Mouse (Mus musculus) neural tube, embryonic 10.5 days (tissue): ENCODE measurements around the gene Mrtfa.

Experiments
- DNase-seq: peaks from one replicate; pipeline ENCODE4 v3.0.0-alpha.2; 2017; ENCODE audit warnings: low spot score; ENCODE audit errors: extremely low spot score

Mrtfa gene

DNA sequence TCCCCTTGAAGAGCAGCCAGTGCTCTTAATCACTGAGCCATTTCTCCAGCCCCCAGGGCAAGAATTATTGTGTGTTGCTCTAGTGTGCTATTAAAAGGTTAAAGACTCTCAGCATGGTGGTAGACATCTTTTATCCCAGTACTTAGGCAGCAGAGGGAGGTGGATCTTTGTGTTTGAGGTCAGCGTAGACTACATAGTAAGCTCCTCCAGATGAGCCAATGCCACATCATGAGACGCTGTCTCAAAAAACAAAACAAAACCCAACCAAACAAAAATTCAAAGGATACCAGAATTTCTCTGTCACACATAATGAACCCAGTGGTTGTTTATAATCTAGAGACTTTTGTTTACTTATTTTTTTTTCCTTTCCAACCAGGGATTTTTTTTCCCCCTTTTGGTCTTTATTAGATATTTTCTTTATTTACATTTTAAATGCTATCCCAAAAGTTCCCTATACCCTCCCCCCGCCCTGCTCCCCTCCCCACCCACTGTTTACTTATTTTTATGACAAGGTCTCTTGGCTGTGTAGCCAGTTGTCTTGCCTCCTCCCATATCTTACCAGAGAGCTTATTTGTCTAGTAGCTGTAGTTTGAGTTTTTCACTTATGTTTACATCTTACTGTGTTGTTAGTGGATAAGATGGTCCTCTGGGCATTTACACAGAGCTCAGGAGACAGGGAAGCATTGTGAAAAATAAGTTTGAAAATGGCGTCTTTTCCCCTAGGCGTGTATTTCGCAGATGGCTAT, 194.3 kb downstream of the Mrtfa start:
- no peak for DNase-seq

DNA sequence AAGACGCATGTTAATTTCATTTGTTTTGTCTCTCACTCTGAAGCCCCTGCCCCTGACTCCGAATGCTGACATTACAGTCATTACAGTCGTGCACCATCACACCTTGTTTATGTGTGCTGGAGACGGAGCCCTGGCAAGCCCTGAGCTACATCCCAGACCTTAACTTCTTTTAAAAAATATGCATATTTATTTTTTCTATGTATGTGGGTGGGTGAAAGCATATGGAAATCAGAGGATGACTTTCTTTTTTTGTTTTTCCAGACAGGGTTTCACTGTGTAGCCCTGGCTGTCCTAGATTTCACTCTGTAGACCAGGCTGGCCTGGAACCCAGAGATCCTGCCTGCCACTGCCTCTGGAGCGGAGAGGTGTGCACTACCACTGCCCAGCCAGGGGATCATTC, 195.6 kb downstream of the Mrtfa start:
- DNase-seq, result no peak

DNA sequence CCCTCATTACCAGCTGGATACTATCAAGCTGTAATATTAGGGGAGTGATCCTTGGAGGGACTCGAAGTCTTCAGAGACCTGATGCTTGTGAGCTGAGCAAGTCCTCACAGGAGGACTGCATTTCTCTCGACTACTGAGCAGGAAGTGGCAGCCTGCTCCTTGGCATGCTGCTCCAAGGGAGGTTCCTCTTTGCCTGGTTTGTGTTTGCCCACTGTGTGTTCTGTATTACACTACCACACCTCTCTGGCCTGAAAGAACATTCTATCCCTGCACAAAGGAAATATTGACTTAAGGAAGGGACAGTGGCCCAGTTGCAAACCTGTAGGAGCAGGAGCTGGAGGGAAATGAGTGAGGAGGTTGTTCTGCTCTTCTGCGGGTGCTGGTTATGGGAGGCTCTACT, 200.8 kb downstream of the Mrtfa start:
- no peak for DNase-seq

DNA sequence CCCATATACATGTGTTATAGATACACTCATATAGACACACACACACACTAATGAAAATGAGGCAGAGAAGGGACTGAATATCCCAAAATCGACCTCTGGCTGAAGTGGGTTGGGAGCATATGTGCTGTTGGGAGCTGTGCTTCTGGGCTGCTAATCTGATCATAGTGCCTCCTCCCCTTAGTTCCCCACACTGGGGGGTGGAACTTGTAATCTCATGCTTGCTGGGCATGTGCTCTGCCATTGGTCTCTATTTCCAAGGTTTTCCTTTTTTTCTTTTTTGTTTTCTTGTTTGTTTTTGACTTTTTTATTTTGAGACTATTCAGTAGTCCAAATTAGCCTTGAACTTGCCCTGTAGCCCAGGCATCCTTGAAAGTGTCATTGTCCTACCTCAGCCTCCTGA, 202.2 kb downstream of the Mrtfa start:
- no peak for DNase-seq

DNA sequence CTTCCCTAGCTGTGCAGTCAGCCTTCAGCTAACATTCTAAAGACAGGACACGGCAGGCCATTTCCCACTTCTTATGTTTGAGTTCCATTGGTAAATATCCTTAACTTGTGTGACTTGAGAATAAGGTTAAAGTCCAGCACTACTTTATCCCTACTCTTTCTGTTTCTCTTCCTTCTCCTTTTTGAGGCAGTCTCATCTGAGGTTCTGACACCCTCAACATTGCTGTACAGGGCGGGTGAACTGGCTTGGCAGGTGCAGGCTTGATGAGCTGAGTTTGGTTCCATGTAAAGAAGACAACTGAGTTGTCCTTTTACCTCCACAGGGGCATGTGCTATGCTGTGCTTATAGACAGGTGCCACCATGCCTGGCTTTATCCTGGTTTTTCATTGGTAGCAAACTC, 207.3 kb downstream of the Mrtfa start:
- no peak for DNase-seq

DNA sequence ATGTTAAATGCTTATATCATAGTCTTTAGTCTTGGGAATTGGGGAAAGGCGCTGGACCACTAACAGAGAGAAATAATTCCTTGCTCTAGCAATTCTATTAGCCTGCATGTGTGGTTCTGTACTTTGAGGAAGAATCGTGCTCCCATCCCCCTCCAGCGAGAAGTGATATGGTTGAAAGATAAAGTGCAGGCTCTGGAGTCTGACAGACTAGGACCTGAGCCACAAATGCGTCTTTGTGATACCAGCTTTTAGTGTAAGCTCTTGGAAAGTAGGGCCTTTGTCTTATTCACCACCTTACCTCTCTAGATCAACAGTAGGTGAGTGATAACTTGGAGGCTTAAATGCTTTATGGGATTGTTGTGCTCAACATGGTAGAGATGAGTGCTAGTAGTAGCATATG, 209.4 kb downstream of the Mrtfa start:
- DNase-seq, result no peak

DNA sequence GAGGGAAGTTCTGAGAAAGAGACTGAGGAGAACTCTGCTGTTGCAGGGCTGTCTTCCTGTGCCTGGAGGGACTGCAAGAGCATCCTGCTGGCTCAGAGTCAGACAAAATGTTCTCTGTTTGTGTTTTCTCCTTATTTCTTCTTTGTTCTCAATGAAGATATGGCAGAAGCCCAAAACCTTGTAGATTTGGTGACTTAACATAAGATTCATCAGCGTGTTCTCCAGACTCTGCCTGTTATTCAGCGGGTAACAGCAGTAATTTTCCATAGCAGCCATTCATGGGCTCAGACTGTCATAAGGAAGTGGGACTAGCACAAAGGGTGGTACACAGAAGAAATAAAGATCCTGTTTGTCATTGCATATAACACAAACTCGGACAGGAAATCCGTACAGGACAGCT, 210.9 kb downstream of the Mrtfa start:
- no peak for DNase-seq

DNA sequence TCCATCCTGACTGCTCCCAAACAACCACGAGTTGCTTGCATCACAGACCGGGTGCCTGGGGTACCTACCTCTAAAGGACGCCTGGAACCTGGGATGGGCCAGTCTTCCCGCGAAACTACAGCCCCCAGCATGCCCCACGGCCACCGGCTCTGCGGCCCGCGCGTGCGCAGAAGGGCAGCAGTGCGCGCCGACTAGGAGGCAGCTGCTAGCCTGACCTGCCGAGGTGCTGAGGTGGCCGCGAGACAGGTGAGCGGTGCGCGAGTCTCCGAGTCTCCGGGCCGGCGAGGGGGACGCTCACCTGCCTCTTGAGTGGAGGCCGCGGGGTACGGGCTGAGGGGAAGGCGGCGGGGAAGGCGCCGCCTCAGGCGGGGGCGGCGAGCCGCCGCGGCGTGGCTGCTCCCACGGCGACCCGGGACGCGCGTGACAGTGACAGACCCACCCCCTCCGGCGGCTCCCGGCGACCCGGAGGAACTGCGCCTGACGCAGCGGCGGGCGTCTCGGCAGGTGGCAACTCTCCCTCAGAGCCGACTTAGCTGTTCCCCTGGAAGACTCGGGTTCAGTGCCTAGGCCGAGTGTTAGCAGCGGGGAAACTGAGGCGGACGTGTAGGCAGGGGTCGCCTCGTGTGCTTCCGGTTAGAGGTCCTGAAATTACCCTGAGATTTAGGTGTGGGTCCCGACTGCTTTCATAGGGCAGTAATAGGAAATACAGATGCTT, 212.8 kb downstream of the Mrtfa start, which contains the start of gene Sgsm3:
TSS of gene Sgsm3 (plus strand) at position 146 of the 715 bp plus-strand sequence.
- peak; percentile 86 for DNase-seq

DNA sequence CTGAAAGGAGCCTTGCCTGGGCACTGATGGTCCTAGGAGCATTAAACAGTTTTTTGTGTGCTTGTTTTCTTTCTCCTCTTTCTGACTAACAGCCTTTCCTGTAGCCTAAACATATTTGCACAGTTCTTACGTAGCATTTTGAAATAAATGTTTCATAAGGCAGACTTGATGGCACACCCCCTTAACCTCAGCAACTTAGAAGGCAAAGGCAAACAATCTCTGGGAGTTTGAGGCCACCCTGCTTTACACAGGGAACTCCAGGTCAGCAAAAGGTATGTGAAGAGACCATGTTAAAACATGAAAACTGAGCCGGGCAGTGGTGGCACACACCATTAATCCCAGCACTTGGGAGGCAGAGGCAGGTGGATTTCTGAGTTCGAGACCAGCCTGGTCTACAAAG, 214.9 kb downstream of the Mrtfa start:
- no peak for DNase-seq

DNA sequence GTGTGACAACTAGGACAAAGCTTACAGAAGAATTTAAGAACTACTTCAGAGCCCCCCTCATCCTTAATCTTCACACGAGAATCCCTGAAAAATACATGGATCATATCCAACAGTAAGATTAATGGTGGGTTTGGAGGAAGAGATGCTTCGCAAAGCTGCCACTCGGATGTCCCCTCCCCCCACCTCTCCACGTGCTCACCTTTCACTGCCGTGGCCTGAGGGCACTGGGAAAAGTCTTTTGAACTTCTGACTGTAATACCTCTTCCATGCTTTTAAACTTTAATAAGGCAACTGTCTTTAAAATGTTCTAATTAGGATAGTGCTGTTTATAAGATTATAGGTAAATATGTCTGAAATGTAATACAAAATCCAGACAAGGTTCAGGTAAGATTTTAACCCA, 216.2 kb downstream of the Mrtfa start:
- DNase-seq, result no peak

DNA sequence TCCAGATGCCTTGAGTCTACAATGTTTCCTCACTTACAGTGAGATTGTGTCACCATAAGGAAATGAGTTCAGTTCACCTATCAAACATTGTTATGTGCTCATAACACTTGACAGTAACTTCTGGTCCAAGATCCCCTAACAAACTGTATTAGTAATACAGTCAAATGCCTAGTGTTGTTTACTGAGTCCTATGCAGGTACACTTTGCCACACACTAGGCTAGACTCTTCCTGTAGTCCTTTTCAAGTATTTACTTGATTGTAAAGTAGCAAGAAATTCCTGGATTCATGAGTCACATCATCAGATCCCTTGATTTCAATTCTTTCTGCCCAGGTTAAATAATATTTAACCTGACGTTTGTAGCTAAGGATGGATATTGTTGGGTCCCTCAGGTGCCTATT, 221.2 kb downstream of the Mrtfa start:
- no peak for DNase-seq
